Mouse (Mus musculus) brain, embryonic 14.5 days (tissue): Measurements from ENCODE around the gene Man2a1.

ENCODE experiments used
- CTCF ChIP-seq: fragments of 200-500 bp; IDR thresholded peaks from 2 replicates; pipeline ENCODE4 v1.5.1; 2012; ENCODE audit warnings: inconsistent platforms, mild to moderate bottlenecking, moderate library complexity, borderline replicate concordance; ENCODE audit not compliant: insufficient read depth, insufficient read length; ENCODE audit errors: extremely low read depth
- POLR2A ChIP-seq: fragments of 200-500 bp; IDR thresholded peaks from 2 replicates; pipeline ENCODE4 v1.6.1; 2012; ENCODE audit warnings: mild to moderate bottlenecking, inconsistent platforms, borderline replicate concordance; ENCODE audit not compliant: poor library complexity, insufficient read depth, insufficient read length, severe bottlenecking; ENCODE audit errors: extremely low read depth

- TF ChIP-seq POLR2A (no peak), CTCF (no peak)
Measured at GRCm38 (mm10) chr17:64721112-64721511, 120.6 kb downstream of the Man2a1 start.
